Mouse (Mus musculus): ENCODE data around the gene Olfr631. TPM values are rescaled to one million over a fixed set of nuclear protein-coding genes. Genes with fewer than 3 reads are reported as not detected.
"Not testable (repeated sequence)": the region's sequence is repeated elsewhere in the genome, so short reads cannot be mapped to it uniquely, and the experiment has no call there.

Olfr631 gene
- polyA plus RNA-seq, 1 experiment from 2014 or later, result not detected

- H3K27me3 ChIP-seq (replicated peaks; ENCODE audit: control insufficient read depth, insufficient read depth, low read length), result no peaks in the 10 kb centered on the region
- no peak within 1 kb of the TSS for H3K27ac ChIP-seq (replicated peaks; ENCODE audit: low read depth, low read length)
- H3K9me3 ChIP-seq (ENCODE audit: control insufficient read depth, low read length), result no peaks in the 10 kb centered on the region
- DNase-seq (ENCODE audit: low spot score) (no peak), ATAC-seq (ENCODE audit: low read depth) (no peak)
- H3K4me3 ChIP-seq (ENCODE audit: low read depth, low read length), result no peak within 1 kb of the TSS
- no peaks in the 10 kb centered on the region for H3K36me3 ChIP-seq (ENCODE audit: control insufficient read depth, insufficient read depth, low read length)
- no peak within 1 kb of the TSS for H3K4me2 ChIP-seq (ENCODE audit: low read depth, low read length)
- H3K4me1 ChIP-seq (ENCODE audit: control insufficient read depth, insufficient read depth, low read length), result no peaks in the 10 kb centered on the region
- no peak within 1 kb of the TSS for H3K9ac ChIP-seq (ENCODE audit: low read depth, low read length)
Measured at GRCm38 (mm10) chr7:103944137-103944536, 15.5 kb downstream of the Olfr631 start, which contains the start of gene Olfr633. Gene Olfr633, plus strand, starts transcription at chr7:103944437.

DNA sequence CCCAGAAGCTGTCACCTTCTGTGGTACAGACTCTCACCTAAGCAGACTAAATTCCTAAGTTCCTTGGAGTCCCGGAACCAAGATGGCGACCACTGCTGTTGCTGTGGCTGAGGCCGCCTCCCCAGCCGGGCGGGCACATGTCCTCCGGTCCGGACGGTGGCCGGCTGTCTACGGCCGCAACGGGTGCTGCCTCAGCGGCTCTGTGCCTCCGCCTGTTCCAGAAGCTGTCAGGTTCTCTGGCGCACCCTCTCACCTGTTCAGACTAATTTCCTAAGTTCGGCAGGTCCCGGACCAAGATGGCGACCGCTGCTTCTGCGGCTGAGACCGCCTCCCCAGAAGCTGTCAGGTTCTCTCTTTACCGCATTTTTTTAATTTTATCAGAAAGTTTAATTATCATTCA, 38.2 kb downstream of the Olfr631 start:
- not testable (repeated sequence) for H3K9ac ChIP-seq (ENCODE audit: low read depth, low read length); H3K27me3 ChIP-seq (replicated peaks; ENCODE audit: control insufficient read depth, insufficient read depth, low read length); H3K36me3 ChIP-seq (ENCODE audit: control insufficient read depth, insufficient read depth, low read length); DNase-seq (ENCODE audit: low spot score); H3K4me2 ChIP-seq (ENCODE audit: low read depth, low read length); H3K9me3 ChIP-seq (ENCODE audit: control insufficient read depth, low read length); H3K4me1 ChIP-seq (ENCODE audit: control insufficient read depth, insufficient read depth, low read length); H3K4me3 ChIP-seq (ENCODE audit: low read depth, low read length); H3K27ac ChIP-seq (replicated peaks; ENCODE audit: low read depth, low read length); ATAC-seq (ENCODE audit: low read depth)
- 94% methylated on average over 21 of the region's 22 CpGs for WGBS

- Histone ChIP-seq H3K36me3 (ENCODE audit: control insufficient read depth, insufficient read depth, low read length) (no peaks in the 10 kb centered on the region), H3K4me2 (ENCODE audit: low read depth, low read length) (no peak within 1 kb of the TSS), H3K4me1 (ENCODE audit: control insufficient read depth, insufficient read depth, low read length) (no peaks in the 10 kb centered on the region), H3K27me3 (replicated peaks; ENCODE audit: control insufficient read depth, insufficient read depth, low read length) (no peaks in the 10 kb centered on the region), H3K9me3 (ENCODE audit: control insufficient read depth, low read length) (no peaks in the 10 kb centered on the region), H3K27ac (replicated peaks; ENCODE audit: low read depth, low read length) (no peak within 1 kb of the TSS), H3K4me3 (ENCODE audit: low read depth, low read length) (no peak within 1 kb of the TSS), H3K9ac (ENCODE audit: low read depth, low read length) (no peak within 1 kb of the TSS)
- DNase-seq (ENCODE audit: low spot score), result no peak
- 72% methylated on average over 1 of the region's 1 CpGs for WGBS
- ATAC-seq (ENCODE audit: low read depth), result no peak
Measured at GRCm38 (mm10) chr7:103970852-103971251, 42.2 kb downstream of the Olfr631 start, which contains the start of gene Olfr635. Gene Olfr635, plus strand, starts transcription at chr7:103971152.

DNA sequence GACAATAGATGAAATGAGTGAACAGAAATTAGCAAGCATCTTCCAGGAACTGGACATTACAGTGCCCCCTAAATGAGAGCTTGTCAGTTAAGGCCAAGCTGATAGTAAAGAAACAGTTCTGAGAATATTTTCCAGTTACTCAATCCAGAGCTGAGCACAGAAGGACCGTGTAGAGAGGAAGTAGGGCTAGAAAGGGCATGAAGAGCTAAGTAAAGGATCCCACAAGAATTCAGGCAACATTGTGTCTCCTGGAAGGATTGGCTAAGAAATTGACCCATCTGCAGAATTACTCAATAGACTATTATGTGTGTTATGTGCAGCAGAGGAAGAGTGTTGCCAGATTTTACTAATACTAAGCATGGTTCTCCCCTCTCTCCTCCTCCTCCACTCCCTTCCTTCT, 43.2 kb downstream of the Olfr631 start:
- Histone ChIP-seq H3K27ac (replicated peaks; ENCODE audit: low read depth, low read length) (no peak overlapping the region), H3K4me2 (ENCODE audit: low read depth, low read length) (no peak overlapping the region), H3K9me3 (ENCODE audit: control insufficient read depth, low read length) (no peaks in the 10 kb centered on the region), H3K4me1 (ENCODE audit: control insufficient read depth, insufficient read depth, low read length) (no peaks in the 10 kb centered on the region), H3K36me3 (ENCODE audit: control insufficient read depth, insufficient read depth, low read length) (no peaks in the 10 kb centered on the region), H3K27me3 (replicated peaks; ENCODE audit: control insufficient read depth, insufficient read depth, low read length) (no peaks in the 10 kb centered on the region), H3K9ac (ENCODE audit: low read depth, low read length) (no peak overlapping the region), H3K4me3 (ENCODE audit: low read depth, low read length) (no peak overlapping the region)
- WGBS, result 67% methylated on average over 1 of the region's 1 CpGs
- ATAC-seq (ENCODE audit: low read depth), result no peak
- DNase-seq (ENCODE audit: low spot score), result no peak

Other genes starting within 250 kb of the Olfr631 start
- not detected in 2 replicates for gene Olfr625-ps1, start 246.1 kb upstream of the Olfr631 start, polyA plus RNA-seq (2014; fragmentation: Nextera tagmentation; extraction: Ambion mirVana)
- not detected in 2 replicates for gene Olfr243, start 214.2 kb upstream of the Olfr631 start, polyA plus RNA-seq (2014; fragmentation: Nextera tagmentation; extraction: Ambion mirVana)
- 0.14 TPM in 1 of 2 replicates, not detected in the other for gene Olfr628, start 198.5 kb upstream of the Olfr631 start, polyA plus RNA-seq (2014; fragmentation: Nextera tagmentation; extraction: Ambion mirVana)
- not detected in 2 replicates for gene Olfr629, start 183.9 kb upstream of the Olfr631 start, polyA plus RNA-seq (2014; fragmentation: Nextera tagmentation; extraction: Ambion mirVana)
- 0.07 TPM in 1 of 2 replicates, not detected in the other for gene Olfr630, start 171.5 kb upstream of the Olfr631 start, polyA plus RNA-seq (2014; fragmentation: Nextera tagmentation; extraction: Ambion mirVana)
- 0.12 and 0.26 TPM in 2 replicates for gene Olfr69, start 157.2 kb upstream of the Olfr631 start, polyA plus RNA-seq (2014; fragmentation: Nextera tagmentation; extraction: Ambion mirVana)
- not detected in 2 replicates for gene Olfr68, start 149.1 kb upstream of the Olfr631 start, polyA plus RNA-seq (2014; fragmentation: Nextera tagmentation; extraction: Ambion mirVana)
- gene Olfr67, start 137.0 kb upstream of the Olfr631 start, polyA plus RNA-seq (2014; fragmentation: Nextera tagmentation; extraction: Ambion mirVana), result not detected in 2 replicates
- 4,240 and 4,969 TPM in 2 replicates for gene Hbb-bt, start 114.8 kb upstream of the Olfr631 start, polyA plus RNA-seq (2014; fragmentation: Nextera tagmentation; extraction: Ambion mirVana)
- 10,123 and 13,531 TPM in 2 replicates for gene Hbb-bs, start 100.7 kb upstream of the Olfr631 start, polyA plus RNA-seq (2014; fragmentation: Nextera tagmentation; extraction: Ambion mirVana)
- not detected in 2 replicates for gene Hbb-bh2, start 88.3 kb upstream of the Olfr631 start, polyA plus RNA-seq (2014; fragmentation: Nextera tagmentation; extraction: Ambion mirVana)
- gene Hbb-bh1, start 85.7 kb upstream of the Olfr631 start, polyA plus RNA-seq (2014; fragmentation: Nextera tagmentation; extraction: Ambion mirVana), result 3.6 and 8.0 TPM in 2 replicates
- 391 and 1,497 TPM in 2 replicates for gene Hbb-y, start 75.6 kb upstream of the Olfr631 start, polyA plus RNA-seq (2014; fragmentation: Nextera tagmentation; extraction: Ambion mirVana)
- gene Olfr66, start 42.6 kb upstream of the Olfr631 start, polyA plus RNA-seq (2014; fragmentation: Nextera tagmentation; extraction: Ambion mirVana), result not detected in 2 replicates
- gene Olfr64, start 34.3 kb upstream of the Olfr631 start, polyA plus RNA-seq (2014; fragmentation: Nextera tagmentation; extraction: Ambion mirVana), result not detected in 2 replicates
- 0.13 and 0.35 TPM in 2 replicates for gene Olfr65, start 25.3 kb upstream of the Olfr631 start, polyA plus RNA-seq (2014; fragmentation: Nextera tagmentation; extraction: Ambion mirVana)
- not detected in 2 replicates for gene Olfr632, start 5.5 kb downstream of the Olfr631 start, polyA plus RNA-seq (2014; fragmentation: Nextera tagmentation; extraction: Ambion mirVana)
- gene Olfr633, start 15.6 kb downstream of the Olfr631 start, polyA plus RNA-seq (2014; fragmentation: Nextera tagmentation; extraction: Ambion mirVana), result not detected in 2 replicates
- gene Olfr635, start 42.3 kb downstream of the Olfr631 start, polyA plus RNA-seq (2014; fragmentation: Nextera tagmentation; extraction: Ambion mirVana), result not detected in 2 replicates
- gene Olfr638, start 69.9 kb downstream of the Olfr631 start, polyA plus RNA-seq (2014; fragmentation: Nextera tagmentation; extraction: Ambion mirVana), result not detected in 2 replicates
- gene Olfr639, start 88.5 kb downstream of the Olfr631 start, polyA plus RNA-seq (2014; fragmentation: Nextera tagmentation; extraction: Ambion mirVana), result not detected in 2 replicates
- 0.13 and 0.14 TPM in 2 replicates for gene Olfr640, start 96.7 kb downstream of the Olfr631 start, polyA plus RNA-seq (2014; fragmentation: Nextera tagmentation; extraction: Ambion mirVana)
- 0.10 TPM in 1 of 2 replicates, not detected in the other for gene Olfr641, start 106.6 kb downstream of the Olfr631 start, polyA plus RNA-seq (2014; fragmentation: Nextera tagmentation; extraction: Ambion mirVana)
- gene Olfr642, start 123.8 kb downstream of the Olfr631 start, polyA plus RNA-seq (2014; fragmentation: Nextera tagmentation; extraction: Ambion mirVana), result not detected in 2 replicates
- gene 4930516K23Rik, start 132.6 kb downstream of the Olfr631 start, polyA plus RNA-seq (2014; fragmentation: Nextera tagmentation; extraction: Ambion mirVana), result not detected in 2 replicates
- gene Olfr644, start 143.0 kb downstream of the Olfr631 start, polyA plus RNA-seq (2014; fragmentation: Nextera tagmentation; extraction: Ambion mirVana), result 0.21 and 0.38 TPM in 2 replicates
- not detected in 2 replicates for gene Olfr645, start 156.6 kb downstream of the Olfr631 start, polyA plus RNA-seq (2014; fragmentation: Nextera tagmentation; extraction: Ambion mirVana)
- not detected in 2 replicates for gene Olfr646, start 176.0 kb downstream of the Olfr631 start, polyA plus RNA-seq (2014; fragmentation: Nextera tagmentation; extraction: Ambion mirVana)
- gene Ubqln5, start 201.0 kb downstream of the Olfr631 start, polyA plus RNA-seq (2014; fragmentation: Nextera tagmentation; extraction: Ambion mirVana), result not detected in 2 replicates
- not detected in 2 replicates for gene Olfr643, start 208.6 kb downstream of the Olfr631 start, polyA plus RNA-seq (2014; fragmentation: Nextera tagmentation; extraction: Ambion mirVana)
- gene Ubqln3, start 214.5 kb downstream of the Olfr631 start, polyA plus RNA-seq (2014; fragmentation: Nextera tagmentation; extraction: Ambion mirVana), result 0.21 and 0.25 TPM in 2 replicates
- 0.17 and 0.45 TPM in 2 replicates for gene Ubqlnl, start 221.7 kb downstream of the Olfr631 start, polyA plus RNA-seq (2014; fragmentation: Nextera tagmentation; extraction: Ambion mirVana)
- 17.6 and 28.0 TPM in 2 replicates for gene Olfm5, start 236.0 kb downstream of the Olfr631 start, polyA plus RNA-seq (2014; fragmentation: Nextera tagmentation; extraction: Ambion mirVana)